Mouse (Mus musculus): Measurements from ENCODE around the gene Wfs1. TPM values are rescaled to one million over a fixed set of nuclear protein-coding genes. Genes with fewer than 3 reads are reported as not detected.

Wfs1 gene
- total and polyA plus RNA-seq, 2 experiments, result 2.1 to 8.8 TPM

DNA sequence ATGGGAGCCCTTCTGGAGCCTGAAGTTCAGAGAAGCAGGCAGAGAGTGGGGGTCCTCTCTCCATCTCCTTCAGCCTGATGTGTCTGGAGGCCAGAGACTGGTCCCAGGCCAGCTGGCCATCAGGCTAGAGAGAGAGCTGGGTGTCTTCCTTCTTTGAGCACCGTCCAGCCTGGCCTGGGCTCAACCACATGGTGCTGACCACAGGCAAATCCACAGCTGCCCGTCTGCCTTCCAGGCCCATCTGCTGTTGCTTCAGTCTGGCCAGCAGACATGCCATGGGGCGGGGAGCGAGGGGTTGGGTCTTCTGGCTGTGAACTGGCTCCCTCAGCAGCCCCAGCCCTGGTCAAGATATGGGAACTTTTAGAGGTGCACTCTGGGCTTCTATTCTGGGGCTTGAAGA, 72.4 kb downstream of the Wfs1 start:
- Histone ChIP-seq H3K4me1 (ENCODE audit: control insufficient read depth, insufficient read depth, low read length) (peaks cover 2% of the 10 kb centered on the region; the same call in 1 of the 2 replicates), H3K27ac (replicated peaks; ENCODE audit: insufficient read depth, low read depth, low read length) (no peak overlapping the region), H3K27me3 (ENCODE audit: control insufficient read depth, insufficient read depth, low read length) (0 out of 2 replicates have a peak, but pooled peaks cover 1% of the 10 kb centered on the region), H3K36me3 (ENCODE audit: control insufficient read depth, insufficient read depth, low read length) (no peaks in the 10 kb centered on the region), H3K9ac (ENCODE audit: low read depth, low read length) (no peak overlapping the region), H3K79me2 (ENCODE audit: control insufficient read depth, insufficient read depth, low read length) (no peaks in the 10 kb centered on the region), H3K4me3 (ENCODE audit: insufficient read depth, low read depth, low read length) (no peak overlapping the region)
- no peak for DNase-seq (ENCODE audit: extremely low read depth, low read depth, low spot score)
- no peak for TF ChIP-seq CTCF (IDR thresholded peaks at IDR 0.05; ENCODE audit: low read depth, low read length)
- no peak for TF ChIP-seq POLR2A (IDR thresholded peaks at IDR 0.05; ENCODE audit: extremely low read depth, insufficient read depth, low read length)
- 75% methylated on average over 4 of the region's 4 CpGs for WGBS

Other genes starting within 250 kb of the Wfs1 start
- gene Bloc1s4, start 240.6 kb downstream of the Wfs1 start, total RNA-seq (2014; rRNA removed), result 12.9 and 15.7 TPM in 2 replicates
- gene Bloc1s4, start 240.6 kb downstream of the Wfs1 start, polyA plus RNA-seq (2012; rRNA removed), result 16.5 and 19.4 TPM in 2 replicates
- 154 and 173 TPM in 2 replicates for gene Mrfap1, start 192.4 kb downstream of the Wfs1 start, total RNA-seq (2014; rRNA removed)
- gene Mrfap1, start 192.4 kb downstream of the Wfs1 start, polyA plus RNA-seq (2012; rRNA removed), result 72.2 and 93.9 TPM in 2 replicates
- 33.8 and 44.6 TPM in 2 replicates for gene Man2b2, start 158.6 kb downstream of the Wfs1 start, total RNA-seq (2014; rRNA removed)
- 78.7 and 90.9 TPM in 2 replicates for gene Man2b2, start 158.6 kb downstream of the Wfs1 start, polyA plus RNA-seq (2012; rRNA removed)
- gene Ppp2r2c, start 120.7 kb downstream of the Wfs1 start, total RNA-seq (2014; rRNA removed), result under 0.01 and 0.13 TPM in 2 replicates
- not detected in 2 replicates for gene Ppp2r2c, start 120.7 kb downstream of the Wfs1 start, polyA plus RNA-seq (2012; rRNA removed)
- 0.07 TPM in 1 of 2 replicates, not detected in the other for gene Gm1043, start 96.2 kb upstream of the Wfs1 start, total RNA-seq (2014; rRNA removed)
- gene Gm1043, start 96.2 kb upstream of the Wfs1 start, polyA plus RNA-seq (2012; rRNA removed), result 0.05 TPM in 1 of 2 replicates, not detected in the other